Mouse (Mus musculus) layer of hippocampus, adult 9-11 months (tissue): ENCODE measurements at regions not wholly inside any gene's neighbourhood (a gene's known extent, or its start where the extent isn't known, plus 50 kb on each side); places are given as distances from the start of the nearest gene placed in this dataset.
"Not testable (repeated sequence)": the region's sequence is repeated elsewhere in the genome, so short reads cannot be mapped to it uniquely, and the experiment has no call there.

Experiments
- DNase-seq: peaks from one replicate; pipeline ENCODE4 v3.0.0; 2022

DNA sequence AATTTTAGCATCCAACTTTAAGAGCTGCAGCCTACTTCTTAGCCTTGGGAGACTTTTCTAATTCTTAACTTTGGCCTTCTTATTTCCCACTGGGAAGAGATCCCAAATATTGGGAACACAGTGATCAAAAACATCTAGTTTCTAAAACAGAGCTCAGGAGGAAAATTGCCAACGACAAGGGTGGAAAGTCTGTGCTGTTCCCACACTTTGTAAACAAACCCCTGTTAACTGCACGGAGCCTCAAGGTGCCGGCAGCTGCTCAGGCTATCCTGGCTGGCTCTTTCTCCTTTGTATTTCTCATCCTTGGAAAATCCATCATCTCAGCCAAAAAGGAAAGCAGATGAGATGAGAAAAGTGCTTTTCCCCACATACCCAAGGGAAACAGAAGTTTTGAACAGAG, 84.9 kb downstream of the Impad1 start:
- DNase-seq: peak; percentile 37

DNA sequence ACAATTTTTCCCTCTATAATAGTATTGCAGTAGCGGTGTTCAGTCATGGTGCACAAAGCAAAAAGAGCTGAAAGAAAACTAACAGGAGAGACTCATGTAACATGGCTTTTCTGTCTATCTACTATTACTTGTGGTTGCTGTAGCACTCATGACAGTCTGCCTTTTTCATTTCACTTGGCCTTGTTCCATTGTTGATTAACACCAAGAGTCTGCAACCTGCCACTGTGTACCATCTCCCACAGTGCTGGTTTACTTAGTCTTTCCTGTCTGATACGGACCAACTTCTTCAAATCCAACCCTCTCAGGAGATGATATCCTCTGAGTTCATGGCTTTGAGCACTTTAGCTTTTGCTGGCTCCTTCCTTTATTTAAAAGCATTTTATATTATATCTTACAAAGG, 94.1 kb downstream of the Impad1 start:
- DNase-seq: no peak

DNA sequence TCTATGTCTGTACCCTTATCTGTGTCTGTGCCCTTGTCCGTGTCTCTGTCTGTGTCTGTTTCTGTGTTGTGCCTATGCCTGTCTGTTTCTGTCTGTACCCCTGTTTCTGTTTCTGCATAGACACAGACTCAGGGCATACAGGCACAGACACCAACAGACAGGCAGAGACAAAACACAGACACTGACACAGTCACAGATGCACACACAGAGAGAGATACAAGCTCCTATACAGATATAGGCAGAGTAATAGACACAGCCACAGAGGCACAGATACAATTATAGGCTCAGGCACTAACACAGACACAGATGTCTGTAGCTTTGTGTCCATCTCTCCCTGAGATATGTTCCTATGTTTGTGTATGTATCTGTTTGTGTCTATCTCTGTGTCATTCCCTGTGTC, 97.7 kb downstream of the Impad1 start:
- DNase-seq: no peak

DNA sequence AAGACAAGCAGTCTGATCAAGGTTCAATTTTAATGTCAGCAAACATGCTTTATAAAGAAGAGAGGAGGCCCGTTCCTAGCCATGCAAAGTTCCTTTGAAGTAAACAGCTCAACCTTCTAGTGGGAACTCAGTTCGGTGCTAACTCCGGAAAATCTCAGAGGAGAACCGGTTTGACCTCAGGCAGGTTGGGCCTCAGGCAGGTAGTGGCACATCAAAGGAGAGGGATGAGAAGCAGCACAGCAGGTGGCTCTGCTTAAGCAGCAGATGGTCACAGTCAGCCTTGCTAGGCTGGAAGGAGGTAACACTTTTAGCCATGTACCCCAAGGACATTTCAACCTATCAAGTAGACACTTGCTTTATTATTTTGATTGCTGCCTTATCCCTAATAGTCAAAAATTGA, 106.2 kb downstream of the Impad1 start:
- DNase-seq: no peak

DNA sequence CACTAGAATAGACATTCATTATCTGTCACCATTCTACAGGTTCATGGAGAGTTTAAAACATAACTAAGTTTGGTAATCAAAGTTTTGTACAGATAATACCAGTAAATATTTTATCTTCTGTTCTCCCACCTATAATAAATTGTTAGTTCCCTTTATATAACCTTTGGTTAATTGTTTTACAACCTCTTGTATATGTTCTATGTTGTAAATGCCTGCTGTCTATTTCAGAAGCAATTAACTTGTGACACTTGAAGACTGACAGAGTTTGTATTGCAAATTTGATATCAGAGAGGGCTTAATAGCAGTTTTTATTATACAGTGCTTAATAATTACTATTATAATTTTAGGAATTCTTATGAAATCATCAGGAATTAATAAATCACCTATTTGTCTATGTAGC, 118.5 kb downstream of the Impad1 start:
- DNase-seq: no peak

DNA sequence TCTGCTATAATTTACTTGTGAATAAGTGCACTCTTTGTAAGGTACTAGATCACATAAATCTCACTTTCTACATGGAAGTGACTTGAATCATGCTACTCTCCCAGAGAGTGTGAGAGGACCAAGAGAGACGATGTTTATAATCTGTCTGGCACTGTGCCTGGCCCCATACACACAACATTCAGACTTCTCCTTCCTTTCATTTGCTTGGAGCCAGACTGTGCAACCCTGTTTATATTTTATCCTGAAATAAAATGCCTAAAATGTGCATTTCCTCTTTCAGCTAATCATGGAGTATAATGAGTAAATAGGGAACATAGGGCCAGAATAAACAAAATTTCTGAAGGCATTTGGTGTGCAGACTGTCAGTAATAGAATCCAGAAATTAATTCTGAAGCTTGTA, 142.9 kb downstream of the Impad1 start:
- DNase-seq: no peak

DNA sequence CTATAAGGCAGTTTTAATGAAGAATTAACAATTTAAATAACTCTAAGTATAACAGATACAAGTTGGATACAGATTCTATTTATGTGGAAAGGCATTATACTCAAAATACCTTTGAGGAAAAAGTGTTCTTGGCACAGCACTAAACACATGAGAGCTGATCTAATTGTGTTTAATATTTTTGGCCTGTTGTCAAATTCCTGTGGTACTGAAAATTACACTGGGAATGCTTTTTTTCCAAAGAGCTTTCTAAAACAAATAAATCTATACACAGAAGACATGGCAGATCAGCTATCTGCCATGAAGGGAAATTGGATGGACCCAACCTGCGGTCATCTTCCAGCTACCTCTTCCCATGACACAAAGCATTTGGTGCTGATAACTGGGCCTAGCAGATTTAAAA, 147.9 kb downstream of the Impad1 start:
- no peak for DNase-seq

DNA sequence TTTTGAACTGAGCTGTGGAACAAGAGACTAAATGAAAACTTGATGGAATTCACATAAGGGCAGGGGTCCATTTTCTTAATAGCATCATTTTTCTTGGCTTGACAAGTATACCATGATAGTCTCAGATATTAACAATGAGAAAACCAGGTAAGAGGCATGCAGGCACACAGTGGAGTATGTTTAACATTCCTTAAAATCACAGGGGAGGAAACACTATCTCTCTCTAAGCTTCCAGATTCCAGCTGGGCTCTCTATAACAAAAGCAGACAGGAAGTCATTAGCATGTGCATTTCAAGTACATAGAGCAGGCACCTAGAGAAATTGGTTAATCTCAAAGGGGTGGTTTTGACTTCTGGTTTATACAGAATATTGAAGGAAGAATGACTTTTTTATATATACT, 156.9 kb downstream of the Impad1 start:
- DNase-seq: no peak

DNA sequence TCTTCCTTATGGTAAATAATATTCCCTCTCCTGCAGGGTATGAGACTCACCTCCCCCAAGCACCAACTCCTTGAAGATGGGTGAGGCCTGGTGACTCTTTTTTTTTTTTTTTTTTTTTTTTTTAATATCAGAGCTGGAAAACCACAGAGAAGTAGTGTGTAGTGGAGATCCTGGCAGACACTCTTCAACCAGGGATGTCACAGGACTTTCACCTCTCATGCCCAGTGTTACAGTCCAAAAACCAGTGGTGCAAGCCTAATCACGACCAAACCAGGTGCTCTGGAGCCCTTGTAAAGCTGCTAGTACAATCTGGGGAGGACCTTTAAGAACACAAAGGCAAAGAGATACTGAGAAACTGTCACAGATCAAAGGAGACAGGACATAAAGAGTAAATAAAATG, 157.3 kb downstream of the Impad1 start:
- no peak for DNase-seq

DNA sequence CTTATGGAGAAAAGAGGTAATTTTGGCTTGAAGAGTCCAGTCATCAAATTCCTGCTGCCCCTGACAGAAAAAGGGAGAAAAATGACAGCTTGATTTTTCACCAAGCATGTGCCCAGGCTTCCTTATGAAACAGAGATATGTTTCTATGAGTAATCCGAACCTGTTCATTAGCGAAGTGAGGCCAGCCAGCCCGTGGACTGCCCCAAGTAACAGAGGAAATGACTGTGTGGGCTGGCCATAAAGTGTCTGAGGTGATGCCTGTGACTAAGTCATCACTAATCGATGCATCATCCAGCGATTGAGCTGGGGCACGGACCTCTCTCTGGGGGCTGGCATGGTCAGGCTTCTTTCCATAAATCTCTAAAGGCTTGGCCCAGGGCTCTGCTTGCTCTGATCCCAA, 157.8 kb downstream of the Impad1 start:
- no peak for DNase-seq

DNA sequence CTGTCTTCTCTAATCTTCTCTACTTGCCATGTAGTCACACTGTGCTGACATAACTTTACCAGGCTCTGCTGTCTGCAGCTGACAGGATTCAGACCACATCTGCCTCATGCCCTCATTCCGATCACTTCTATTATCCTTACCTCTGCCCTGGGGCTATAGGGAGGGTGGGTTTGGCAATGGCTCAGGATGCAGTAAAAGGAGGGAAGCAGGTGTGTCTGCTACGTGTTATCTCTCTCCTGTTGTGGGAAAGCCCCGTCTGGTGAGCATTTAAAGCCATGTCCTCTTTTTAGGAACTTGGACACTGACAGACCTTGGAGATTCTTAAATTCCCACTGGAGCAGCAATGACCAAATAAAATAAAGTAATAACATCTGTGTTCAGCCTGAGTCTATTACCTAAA, 158.5 kb downstream of the Impad1 start:
- no peak for DNase-seq

DNA sequence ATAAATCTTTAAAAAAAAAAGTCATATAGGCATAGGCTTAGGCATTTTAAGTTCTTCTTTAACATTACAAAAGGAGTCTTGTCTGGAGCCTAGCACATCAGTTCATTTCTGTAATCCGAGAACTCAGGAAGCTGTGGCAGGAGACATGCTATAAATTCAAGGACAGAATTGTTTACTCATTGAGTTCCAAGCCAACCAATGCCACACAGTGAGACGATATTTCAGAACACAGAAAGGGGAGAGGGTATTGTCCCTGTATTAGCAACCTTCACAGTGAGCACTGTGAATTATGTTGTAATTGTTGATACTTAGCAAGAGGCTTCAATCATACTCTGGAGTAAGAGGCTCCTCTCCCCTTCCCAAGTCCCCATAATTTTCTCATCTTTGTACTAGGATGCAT, 162.4 kb downstream of the Impad1 start:
- no peak for DNase-seq

DNA sequence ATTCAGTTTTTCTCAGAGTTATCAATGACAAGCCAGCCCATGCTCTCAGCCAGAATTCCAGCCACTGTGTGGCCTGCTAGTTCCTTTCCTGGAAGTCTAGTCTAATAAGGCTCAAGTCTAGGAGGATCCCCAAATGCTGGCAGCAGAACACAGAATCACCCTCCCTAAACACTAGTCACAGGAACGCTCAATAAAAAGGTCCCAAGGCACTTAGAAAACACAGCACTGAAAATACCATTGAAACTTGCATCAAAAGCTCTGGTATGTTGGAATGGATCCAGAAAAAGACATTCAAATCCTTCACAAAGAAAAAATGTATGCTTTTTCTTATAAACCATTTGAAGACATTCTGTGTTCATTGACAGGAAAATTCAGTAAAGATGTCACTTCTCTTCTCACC, 163.9 kb downstream of the Impad1 start:
- DNase-seq: no peak

DNA sequence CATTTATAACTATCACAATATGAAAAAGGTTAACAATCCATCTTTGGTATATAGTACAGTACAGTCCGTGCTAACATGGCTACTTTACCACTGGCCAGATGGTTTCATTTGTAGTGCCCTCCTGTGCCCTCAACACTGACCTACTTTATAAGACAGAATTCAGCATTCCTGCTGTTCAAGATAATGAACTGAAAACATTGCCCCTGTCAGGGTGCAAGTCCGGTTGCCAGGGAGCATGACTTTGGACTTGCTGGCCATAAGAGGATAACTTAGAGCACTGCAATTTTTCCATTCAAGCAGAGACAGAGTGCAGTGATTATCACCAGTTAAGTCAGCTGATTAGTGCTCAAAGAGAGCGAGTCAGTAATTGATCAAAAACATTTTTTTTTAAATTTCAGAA, 169.3 kb downstream of the Impad1 start:
- DNase-seq: no peak

DNA sequence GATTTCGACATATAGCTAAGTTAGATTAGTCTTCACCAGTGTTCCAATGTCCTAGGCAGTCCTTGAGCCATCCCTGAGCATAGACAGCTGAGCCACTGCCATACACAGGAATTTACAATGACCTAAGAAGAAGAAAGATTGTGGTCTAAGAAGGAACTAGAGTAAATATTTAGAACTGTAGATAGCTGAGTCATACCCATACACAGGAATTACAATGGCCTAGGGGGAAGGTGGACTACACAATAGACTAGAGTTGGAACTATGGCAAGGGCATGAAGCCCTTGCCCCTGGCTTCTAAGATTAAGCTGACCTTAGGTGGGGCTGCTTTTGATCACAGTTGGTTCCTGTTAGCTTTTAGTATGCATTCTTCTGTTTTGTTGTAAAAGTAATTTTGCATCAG, 173.0 kb downstream of the Impad1 start:
- DNase-seq: not testable (repeated sequence)

DNA sequence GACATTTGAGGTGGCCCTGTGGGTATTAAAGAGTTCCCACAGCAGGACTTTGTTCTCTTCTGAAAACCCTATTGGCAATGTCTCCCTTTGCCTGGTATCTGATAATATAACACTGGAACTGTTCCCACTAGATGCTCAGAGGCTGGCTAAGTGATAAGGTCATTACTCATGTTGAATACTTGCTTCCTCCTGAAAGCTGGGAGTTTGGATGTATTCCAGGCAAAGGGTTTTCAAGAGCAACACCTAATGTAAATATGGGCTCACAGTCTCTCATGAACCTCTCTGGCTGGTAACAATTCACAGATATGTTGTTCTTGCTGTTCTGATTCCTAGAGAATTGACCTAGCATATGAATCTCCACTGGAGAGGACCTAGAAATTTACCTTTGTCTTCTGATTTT, 178.6 kb downstream of the Impad1 start:
- no peak for DNase-seq
